Mouse (Mus musculus): ENCODE results near the gene Defb33. TPM values are rescaled to one million over a fixed set of nuclear protein-coding genes. Genes with fewer than 3 reads are reported as not detected.

Gene Defb33
- not detected in 2 replicates for total RNA-seq (2021)
- long read RNA-seq, result 0 reads

DNA sequence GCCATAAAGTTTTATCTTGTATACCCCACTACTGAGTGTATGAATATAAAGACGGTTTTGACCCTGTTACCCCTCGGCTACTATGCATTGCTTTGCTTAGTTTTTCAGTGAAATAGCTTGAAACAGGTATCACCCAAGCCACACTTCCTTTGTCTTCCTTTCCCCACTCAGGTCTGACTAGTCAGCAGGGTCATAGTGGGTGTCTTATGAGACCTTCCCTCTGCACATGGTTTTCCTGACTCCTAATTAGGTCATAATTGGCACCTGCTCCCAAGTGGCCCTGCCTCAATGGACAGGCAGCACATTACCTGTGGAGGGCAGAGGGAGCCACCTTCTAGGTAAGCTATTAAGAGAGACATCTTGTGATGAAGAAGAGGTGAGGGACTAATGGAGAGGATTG lies at the start of gene Defb33:
Gene Defb33 (plus strand): TSS at position 301 of the 400 bp plus-strand sequence.
- no peak for DNase-seq

DNA sequence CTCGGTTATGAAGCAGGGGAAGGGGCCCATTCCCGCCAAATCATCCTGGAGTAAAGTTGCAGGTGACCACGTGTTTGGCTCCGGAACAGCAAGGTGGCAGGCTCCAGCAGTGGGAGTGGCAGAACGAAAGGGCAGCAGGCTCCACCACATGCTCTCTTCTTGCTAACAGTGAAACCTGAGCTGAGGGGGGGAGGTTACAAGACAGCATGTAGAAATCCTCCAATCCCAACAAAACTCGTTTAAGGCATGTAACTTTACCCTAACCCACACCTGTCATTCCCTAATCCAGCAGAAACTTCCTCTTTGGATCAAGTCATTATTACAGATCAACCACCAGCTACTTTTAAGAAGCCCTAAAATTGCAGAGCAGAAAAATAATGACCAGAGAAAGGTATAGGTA lies 17.9 kb upstream of the Defb33 start:
- DNase-seq, result no peak

DNA sequence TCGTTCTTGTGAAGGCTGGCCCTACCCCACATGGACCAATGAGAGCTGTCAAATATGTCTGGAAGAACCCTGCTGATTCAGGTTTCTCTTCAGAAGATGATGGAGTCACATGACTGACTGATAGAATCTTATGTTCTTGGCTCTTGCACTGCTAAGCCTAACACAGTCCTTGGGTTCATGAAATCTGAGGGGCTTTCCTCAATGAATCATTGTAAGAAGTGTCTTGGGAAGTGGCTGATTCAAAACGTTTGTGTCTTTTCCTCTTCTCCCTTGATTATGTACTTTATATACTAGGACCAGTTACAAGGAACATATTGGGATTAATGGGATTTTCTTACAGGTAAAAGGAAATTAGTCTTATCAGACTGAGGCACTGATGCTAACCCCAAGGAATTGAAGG lies 10.1 kb downstream of the Defb33 start, which contains the start of gene Gm15056:
Gene Gm15056 (minus strand): TSS at position 101 of the 400 bp plus-strand sequence.
- no peak for DNase-seq

DNA sequence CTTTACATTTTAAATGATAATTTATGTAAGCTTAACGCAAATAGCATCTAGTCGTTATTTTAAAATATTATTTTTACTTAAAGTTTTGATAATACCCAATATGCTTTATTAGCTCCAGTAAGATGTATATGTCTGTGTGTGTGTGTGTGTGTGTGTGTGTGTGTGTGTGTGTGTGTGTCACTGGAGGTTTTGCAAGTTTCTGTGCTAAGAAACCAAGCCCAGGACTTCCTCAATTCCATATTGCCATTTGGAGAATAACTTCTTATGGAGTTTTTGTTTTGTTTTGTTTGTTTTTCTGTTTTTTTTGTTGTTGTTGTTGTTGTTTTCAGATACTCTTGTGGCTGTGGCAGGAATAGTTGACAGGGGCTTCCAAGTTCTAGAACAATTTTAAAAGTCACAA lies 14.7 kb downstream of the Defb33 start:
- DNase-seq, result no peak

DNA sequence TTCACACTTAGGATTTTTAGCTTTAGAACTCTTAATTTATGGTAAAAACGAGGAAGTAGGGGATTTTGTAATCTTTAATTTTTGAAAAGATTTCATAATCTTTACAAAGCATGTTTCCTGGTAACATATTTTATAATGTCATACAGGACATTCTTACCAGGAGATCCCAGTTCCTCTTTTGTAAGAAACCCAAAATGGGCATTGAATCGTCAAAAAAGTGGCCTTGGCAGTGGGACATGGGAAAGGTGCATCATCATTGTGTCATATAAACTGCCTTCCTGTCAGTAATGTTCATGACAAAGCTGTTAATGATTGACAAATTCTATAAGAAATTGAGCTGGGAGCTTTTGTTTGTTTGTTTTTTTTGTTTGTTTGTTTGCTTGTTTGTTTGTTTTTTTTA lies 15.8 kb downstream of the Defb33 start:
- no peak for DNase-seq

DNA sequence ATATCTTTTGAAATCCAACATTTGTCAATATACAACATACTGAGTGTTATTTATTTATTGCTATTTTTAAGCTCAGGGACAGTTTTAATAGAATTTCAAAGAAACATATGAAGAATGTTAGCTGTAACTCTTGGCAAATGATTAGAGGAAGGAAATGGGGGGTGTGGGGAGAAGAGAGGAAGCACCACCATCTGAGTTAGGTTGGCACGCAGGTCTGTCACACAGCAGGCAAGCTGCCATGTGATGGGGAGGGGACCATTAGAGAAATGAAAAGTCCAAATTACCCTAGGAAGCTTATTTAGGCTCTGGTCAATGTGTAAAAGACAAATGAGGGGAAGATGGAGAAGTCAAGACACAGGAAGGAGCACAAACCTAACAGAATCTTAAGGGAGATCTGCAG lies 19.8 kb downstream of the Defb33 start:
- no peak for DNase-seq

DNA sequence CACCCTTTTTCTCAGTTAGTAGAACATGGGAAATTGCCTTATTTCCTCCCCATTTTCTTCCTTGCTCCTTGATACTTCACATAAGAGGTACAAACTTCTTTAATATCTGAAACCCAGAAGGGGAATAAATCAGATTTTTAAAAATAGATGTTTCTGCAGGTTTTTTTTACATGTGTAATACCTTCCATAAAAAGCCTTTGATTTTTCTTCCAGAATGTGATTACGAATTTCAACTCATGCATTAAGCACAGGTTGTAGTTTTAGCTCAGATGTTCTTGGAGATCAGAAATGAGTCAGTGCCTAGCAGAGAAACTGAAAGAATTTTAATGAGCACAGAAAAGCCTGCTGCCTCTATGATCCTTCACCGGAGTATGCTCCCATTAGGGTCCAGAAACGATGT lies 29.5 kb downstream of the Defb33 start, which contains the start of gene Gm6040:
Gene Gm6040 (minus strand): TSS at position 101 of the 400 bp plus-strand sequence.
- no peak for DNase-seq

DNA sequence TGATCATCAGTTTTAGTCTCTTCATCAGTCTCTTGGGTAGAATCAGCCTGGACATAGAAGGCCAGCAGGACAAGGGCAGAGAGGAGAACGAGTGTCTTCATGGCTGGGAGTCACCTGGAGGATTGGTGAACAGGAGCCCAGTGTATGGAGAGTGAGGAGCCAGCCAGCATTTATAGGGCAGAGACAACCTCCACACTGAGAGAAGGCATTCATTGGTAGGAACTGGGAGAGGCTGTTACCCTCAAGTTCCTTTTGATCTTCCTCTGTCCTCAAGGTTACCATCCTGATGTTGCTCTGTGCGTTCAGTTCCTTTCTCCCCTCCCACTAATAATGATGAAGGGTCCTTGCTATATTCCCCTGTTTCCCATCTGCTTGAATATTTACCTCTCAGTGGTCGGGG lies 52.1 kb downstream of the Defb33 start, which contains the start of gene AY761185:
Gene AY761185 (minus strand): TSS at position 101 of the 400 bp plus-strand sequence.
- DNase-seq, result no peak

Other genes starting within 250 kb of the Defb33 start
- gene Gm15056, start 10.0 kb downstream of the Defb33 start, total RNA-seq (2021), result not detected in 2 replicates
- gene Gm6040, start 29.4 kb downstream of the Defb33 start, total RNA-seq (2021), result not detected in 2 replicates
- not detected in 2 replicates for gene AY761185, start 52.0 kb downstream of the Defb33 start, total RNA-seq (2021)
- not detected in 2 replicates for gene Defa21, start 132.9 kb downstream of the Defb33 start, total RNA-seq (2021)
- gene Defa23, start 162.4 kb downstream of the Defb33 start, total RNA-seq (2021), result not detected in 2 replicates
- gene Defa35, start 172.4 kb downstream of the Defb33 start, total RNA-seq (2021), result not detected in 2 replicates
- gene Defa25, start 191.8 kb downstream of the Defb33 start, total RNA-seq (2021), result not detected in 2 replicates
- not detected in 2 replicates for gene Gm14851, start 203.4 kb downstream of the Defb33 start, total RNA-seq (2021)
- gene Defa30, start 242.0 kb downstream of the Defb33 start, total RNA-seq (2021), result not detected in 2 replicates

Data from adrenal gland, postnatal 25 days (tissue).